Mouse (Mus musculus): Measurements from ENCODE around the gene Efs. TPM values are rescaled to one million over a fixed set of nuclear protein-coding genes. Genes with fewer than 3 reads are reported as not detected.

The Efs gene
- polyA plus RNA-seq, 1 experiment = 8.2 TPM

DNA sequence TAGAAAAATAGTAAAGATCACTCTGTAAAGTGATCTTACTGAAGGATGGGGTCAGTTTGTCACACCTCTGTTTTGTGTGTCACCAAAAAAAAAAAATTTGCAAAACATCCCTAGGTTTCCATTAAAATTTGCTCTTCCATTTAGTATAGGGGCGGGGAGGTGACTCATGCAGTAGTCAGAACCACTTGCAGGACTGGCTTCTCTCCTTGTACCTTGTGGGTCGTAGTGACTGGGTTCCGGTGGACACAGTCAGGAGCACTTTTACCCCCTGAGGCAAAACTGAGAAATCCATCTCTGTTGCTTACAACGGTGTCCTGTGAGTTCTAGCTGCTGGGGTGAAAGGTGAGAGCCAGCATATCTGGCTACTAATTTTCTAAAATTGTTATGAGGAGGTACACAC, 22.3 kb downstream of the Efs start:
- H3K4me3 ChIP-seq (ENCODE audit: insufficient read depth, low read length) = no peak overlapping the region
- no peak for TF ChIP-seq CTCF (IDR thresholded peaks at IDR 0.05; ENCODE audit: extremely low read depth, insufficient read depth, low read length)
- no peak for TF ChIP-seq POLR2A (IDR thresholded peaks at IDR 0.05; ENCODE audit: extremely low read depth, insufficient read depth, low read length)
- no peaks in the 10 kb centered on the region for H3K4me1 ChIP-seq (ENCODE audit: control insufficient read depth, insufficient read depth, low read length)
- no peak overlapping the region for H3K27ac ChIP-seq (ENCODE audit: insufficient read depth, low read length)

DNA sequence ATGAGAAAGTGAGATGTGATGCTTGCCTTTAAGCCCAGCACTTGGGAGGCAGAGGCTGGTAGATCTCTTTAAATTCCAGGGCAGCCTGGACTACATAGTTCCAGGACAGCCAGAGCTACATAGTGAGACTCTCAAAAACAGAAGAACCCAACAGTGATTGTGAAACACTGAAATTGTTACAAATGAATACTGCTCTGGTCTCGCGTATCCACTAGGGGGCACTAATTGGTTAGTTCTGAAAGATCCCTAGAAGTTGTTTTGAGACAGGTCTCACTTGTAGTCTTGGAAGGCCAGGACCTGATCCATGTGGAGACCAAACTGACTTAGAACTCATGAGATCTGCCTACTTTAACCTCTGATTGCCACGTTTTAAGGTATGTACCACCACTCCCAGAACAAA, 25.5 kb downstream of the Efs start:
- Histone ChIP-seq H3K27ac (ENCODE audit: insufficient read depth, low read length) (no peak overlapping the region), H3K4me3 (ENCODE audit: insufficient read depth, low read length) (no peak overlapping the region), H3K4me1 (ENCODE audit: control insufficient read depth, insufficient read depth, low read length) (no peaks in the 10 kb centered on the region)
- TF ChIP-seq CTCF (IDR thresholded peaks at IDR 0.05; ENCODE audit: extremely low read depth, insufficient read depth, low read length) (peak; percentile 61), POLR2A (IDR thresholded peaks at IDR 0.05; ENCODE audit: extremely low read depth, insufficient read depth, low read length) (no peak)

DNA sequence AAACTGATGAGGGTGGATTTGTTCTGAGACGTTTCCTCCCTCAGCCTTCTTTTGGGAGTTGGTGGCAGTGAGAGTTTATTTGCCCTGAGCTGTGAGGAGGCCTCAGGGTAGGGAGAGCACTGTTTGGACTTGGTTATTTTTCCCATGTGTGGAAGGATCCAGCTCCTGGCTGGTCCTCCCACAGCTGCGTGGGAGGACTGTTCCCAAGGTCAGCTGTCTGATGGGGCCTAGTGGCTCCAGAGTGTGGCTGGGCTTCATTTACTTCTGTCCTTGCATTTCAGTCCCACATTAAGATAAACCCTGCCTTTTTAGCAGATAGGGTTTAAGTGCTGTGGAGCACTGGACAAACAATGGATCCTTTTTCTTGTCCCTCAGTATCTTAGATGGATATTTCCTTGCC, 28.5 kb downstream of the Efs start:
- no peak overlapping the region for H3K27ac ChIP-seq (ENCODE audit: insufficient read depth, low read length)
- H3K4me1 ChIP-seq (ENCODE audit: control insufficient read depth, insufficient read depth, low read length) = no peaks in the 10 kb centered on the region
- no peak for TF ChIP-seq CTCF (IDR thresholded peaks at IDR 0.05; ENCODE audit: extremely low read depth, insufficient read depth, low read length)
- TF ChIP-seq POLR2A (IDR thresholded peaks at IDR 0.05; ENCODE audit: extremely low read depth, insufficient read depth, low read length) = no peak

DNA sequence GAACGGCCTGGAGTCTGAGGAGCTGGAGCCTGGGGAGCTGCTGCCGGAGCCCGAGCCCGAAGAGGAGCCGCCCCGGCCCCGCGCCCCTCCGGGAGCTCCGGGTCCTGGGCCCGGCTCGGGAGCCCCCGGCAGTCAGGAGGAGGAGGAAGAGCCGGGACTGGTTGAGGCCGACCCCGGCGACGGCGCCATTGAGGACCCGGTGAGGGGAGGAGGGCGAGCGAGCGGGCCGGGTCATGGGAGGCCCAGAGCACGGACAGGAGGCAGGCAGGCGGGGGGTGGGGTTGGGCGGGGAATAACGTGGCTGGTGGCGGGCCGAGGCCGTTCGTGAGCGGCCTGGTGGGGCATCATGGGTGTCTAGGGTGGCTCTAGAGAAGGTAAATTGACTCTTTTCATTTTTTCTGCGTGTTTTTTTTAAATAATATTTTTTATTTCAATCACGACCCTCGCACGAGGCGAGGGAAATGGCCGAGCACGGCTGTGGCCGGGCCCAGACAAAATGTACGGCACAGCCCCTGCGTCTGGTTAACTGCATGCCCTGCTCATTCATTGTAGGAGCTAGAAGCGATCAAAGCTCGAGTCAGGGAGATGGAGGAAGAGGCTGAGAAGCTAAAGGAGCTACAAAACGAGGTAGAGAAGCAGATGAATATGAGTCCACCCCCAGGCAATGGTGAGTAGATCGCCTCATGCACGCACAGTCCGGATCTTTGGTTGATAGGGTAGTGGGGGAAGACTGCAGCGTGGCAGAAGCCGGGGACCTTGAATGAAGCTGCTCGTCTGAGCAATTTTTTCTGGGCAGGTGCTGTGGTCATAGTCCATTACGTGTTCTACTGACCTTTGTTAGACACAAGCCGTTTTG, 31.4 kb downstream of the Efs start:
- TF ChIP-seq POLR2A (IDR thresholded peaks at IDR 0.05; ENCODE audit: extremely low read depth, insufficient read depth, low read length) = no peak
- no peak for TF ChIP-seq CTCF (IDR thresholded peaks at IDR 0.05; ENCODE audit: extremely low read depth, insufficient read depth, low read length)
- Histone ChIP-seq H3K4me3 (ENCODE audit: insufficient read depth, low read length) (peak overlapping the region; percentile 89), H3K27ac (ENCODE audit: insufficient read depth, low read length) (no peak overlapping the region), H3K4me1 (ENCODE audit: control insufficient read depth, insufficient read depth, low read length) (no peaks in the 10 kb centered on the region)

More for the DNA sequence above, 28.5 kb downstream of the Efs start:
- H3K4me3 ChIP-seq (ENCODE audit: insufficient read depth, low read length) = no peak overlapping the region

DNA sequence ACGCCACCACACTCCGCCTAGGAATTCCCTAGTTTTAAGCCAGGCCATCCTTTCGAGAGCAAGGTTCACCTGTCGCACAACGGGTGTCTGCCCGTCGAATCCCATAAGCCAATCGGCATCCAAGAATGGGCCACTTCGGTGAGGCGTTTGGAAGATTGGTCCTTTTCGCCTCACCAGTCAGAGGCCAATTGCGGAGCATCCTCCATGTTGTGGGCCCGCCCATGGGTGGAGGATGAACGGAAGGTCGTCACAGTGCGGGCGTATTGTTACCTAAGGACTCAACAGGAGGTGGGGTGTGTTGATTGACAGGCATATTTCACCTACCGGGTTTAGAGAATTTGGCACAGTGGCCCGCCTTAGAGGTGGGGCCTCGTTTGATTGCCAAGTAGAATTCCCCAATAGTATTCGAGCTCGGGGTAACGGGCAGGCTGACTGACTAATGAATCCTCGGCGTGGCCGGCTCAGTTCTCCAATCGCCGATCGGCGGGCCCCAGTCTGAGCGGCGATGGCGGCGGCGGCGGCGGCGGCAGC, 32.2 kb downstream of the Efs start:
- peak overlapping the region; percentile 20 for H3K4me3 ChIP-seq (ENCODE audit: insufficient read depth, low read length)
- TF ChIP-seq POLR2A (IDR thresholded peaks at IDR 0.05; ENCODE audit: extremely low read depth, insufficient read depth, low read length) = peak; percentile 94
- no peak for TF ChIP-seq CTCF (IDR thresholded peaks at IDR 0.05; ENCODE audit: extremely low read depth, insufficient read depth, low read length)
- H3K4me1 ChIP-seq (ENCODE audit: control insufficient read depth, insufficient read depth, low read length) = no peaks in the 10 kb centered on the region
- H3K27ac ChIP-seq (ENCODE audit: insufficient read depth, low read length) = no peak overlapping the region

DNA sequence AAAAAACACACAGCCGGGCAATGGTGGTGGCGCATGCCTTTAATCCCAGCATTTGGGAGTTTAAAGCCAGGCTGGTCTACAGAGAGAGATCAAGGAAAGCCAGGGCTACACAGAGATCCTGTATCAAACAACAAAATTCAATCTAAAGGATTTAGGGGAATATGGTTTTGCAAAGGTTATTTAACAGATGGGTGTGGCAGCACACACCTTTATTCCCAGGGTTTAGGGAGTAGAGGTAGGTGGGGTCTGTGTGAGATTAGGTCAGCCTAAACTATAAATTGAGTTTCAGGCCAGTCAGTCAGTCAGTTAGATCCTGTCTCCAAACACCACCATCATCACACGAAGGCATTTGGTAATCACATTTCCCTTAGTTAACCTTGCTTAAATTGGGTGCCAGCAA, 33.7 kb downstream of the Efs start, which contains the start of gene Pabpn1:
TSS of gene Pabpn1 (plus strand) at position 301 of the 400 bp plus-strand sequence.
- Histone ChIP-seq H3K4me1 (ENCODE audit: control insufficient read depth, insufficient read depth, low read length) (no peaks in the 10 kb centered on the region), H3K4me3 (ENCODE audit: insufficient read depth, low read length) (peak within 1 kb of the TSS; percentile 20; the same call in 1 of the 2 replicates), H3K27ac (ENCODE audit: insufficient read depth, low read length) (no peak within 1 kb of the TSS)
- TF ChIP-seq CTCF (IDR thresholded peaks at IDR 0.05; ENCODE audit: extremely low read depth, insufficient read depth, low read length) (no peak), POLR2A (IDR thresholded peaks at IDR 0.05; ENCODE audit: extremely low read depth, insufficient read depth, low read length) (no peak)

DNA sequence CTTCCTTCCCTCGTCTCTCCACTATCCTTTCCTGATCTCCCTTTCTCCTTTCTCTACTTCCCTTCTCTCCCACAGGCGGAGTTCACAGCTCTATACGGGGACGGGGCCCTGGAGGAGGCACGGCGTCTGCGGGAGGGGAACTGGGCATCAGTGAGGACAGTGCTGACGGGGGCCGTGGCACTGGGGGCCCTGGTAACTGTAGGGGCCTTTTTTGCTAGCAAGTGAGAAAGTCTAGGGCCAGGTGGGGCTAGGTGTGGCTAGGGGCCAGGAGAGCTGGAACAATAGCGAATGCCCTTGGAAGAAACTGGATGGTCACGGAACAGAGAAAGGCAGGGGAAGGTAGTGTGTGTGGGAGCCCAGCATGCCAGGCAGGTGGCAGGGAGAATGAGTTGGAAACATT, 40.6 kb downstream of the Efs start:
- Histone ChIP-seq H3K4me3 (ENCODE audit: insufficient read depth, low read length) (no peak overlapping the region), H3K27ac (ENCODE audit: insufficient read depth, low read length) (no peak overlapping the region), H3K4me1 (ENCODE audit: control insufficient read depth, insufficient read depth, low read length) (peaks cover 8% of the 10 kb centered on the region)
- no peak for TF ChIP-seq POLR2A (IDR thresholded peaks at IDR 0.05; ENCODE audit: extremely low read depth, insufficient read depth, low read length)
- TF ChIP-seq CTCF (IDR thresholded peaks at IDR 0.05; ENCODE audit: extremely low read depth, insufficient read depth, low read length) = no peak

DNA sequence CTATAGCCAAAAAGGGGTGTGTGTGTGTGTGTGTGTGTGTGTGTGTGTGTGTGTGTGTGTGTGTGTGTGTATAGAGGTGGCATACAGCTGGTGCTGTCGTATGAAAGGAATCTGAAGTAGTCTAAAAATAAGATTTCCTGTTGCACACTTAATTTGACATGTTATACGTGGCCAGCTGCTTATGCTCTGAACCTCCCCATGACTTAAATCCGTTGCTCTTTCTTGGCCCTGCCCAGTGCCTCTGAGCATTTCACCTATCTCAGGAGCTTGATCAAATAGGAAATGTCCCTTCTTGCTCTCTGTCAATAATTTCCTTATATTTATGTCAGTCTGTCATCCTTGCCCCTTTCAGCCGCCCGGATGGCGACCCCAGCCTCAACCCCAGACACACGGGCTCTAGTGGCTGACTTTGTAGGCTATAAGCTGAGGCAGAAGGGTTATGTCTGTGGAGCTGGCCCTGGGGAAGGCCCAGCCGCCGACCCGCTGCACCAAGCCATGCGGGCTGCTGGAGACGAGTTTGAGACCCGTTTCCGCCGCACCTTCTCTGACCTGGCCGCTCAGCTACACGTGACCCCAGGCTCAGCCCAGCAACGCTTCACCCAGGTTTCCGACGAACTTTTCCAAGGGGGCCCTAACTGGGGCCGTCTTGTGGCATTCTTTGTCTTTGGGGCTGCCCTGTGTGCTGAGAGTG, 41.8 kb downstream of the Efs start:
- TF ChIP-seq CTCF (IDR thresholded peaks at IDR 0.05; ENCODE audit: extremely low read depth, insufficient read depth, low read length) (no peak), POLR2A (IDR thresholded peaks at IDR 0.05; ENCODE audit: extremely low read depth, insufficient read depth, low read length) (no peak)
- peak overlapping the region; percentile 43; the same call in 1 of the 2 replicates for H3K27ac ChIP-seq (ENCODE audit: insufficient read depth, low read length)
- peaks cover 8% of the 10 kb centered on the region for H3K4me1 ChIP-seq (ENCODE audit: control insufficient read depth, insufficient read depth, low read length)
- peak overlapping the region; percentile 94 for H3K4me3 ChIP-seq (ENCODE audit: insufficient read depth, low read length)

DNA sequence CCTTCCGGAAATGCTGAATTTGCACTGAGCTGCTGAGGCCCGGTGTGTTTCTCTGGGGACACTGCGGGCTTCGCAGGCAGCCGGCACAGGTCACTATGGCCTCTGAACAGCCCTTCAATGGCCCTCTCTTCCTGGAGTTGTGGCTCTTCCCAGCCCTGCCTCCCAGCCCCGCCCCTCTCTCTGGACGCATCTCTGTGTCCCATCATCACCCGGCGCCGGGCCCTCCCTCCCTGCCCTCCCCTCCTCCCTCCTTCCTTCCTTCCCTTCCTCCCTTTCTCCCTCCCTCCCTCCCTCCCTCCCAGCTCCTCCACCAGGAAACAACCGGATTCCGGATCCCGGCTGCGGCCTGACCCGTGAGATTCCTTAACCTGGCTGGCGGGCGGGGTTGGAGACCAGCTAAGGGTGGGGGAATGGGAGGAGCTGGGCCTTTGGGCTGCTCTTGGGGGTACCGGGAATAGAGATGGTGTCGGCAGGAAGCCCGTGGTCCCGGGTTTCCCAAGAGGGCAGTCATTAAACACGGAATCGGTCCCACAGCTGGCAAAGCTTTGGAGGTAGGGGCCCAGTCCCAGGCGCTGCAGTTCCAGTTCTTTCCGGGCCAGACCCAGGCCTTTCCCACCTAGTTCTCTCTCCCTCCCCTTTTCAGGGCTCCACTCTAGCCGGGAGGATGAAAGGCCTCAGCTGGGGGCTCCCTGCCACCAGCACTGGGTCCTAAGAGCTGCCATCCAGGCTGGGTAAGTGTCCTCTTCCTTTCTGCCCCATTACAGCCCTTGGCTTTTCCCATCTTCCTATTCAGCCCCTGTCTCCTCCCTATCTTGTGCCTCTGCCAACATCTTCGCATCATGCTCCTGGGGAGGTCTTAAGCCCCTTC, 42.5 kb downstream of the Efs start, which contains the start of the genes Bcl2l2 and Gm20521:
TSS of gene Bcl2l2 (plus strand) at position 224 of the 868 bp plus-strand sequence.
TSS of gene Gm20521 (plus strand) at position 288 of the 868 bp plus-strand sequence.
- H3K27ac ChIP-seq (ENCODE audit: insufficient read depth, low read length) = peak within 1 kb of the TSS; percentile 60
- peaks cover 8% of the 10 kb centered on the region for H3K4me1 ChIP-seq (ENCODE audit: control insufficient read depth, insufficient read depth, low read length)
- H3K4me3 ChIP-seq (ENCODE audit: insufficient read depth, low read length) = peak within 1 kb of the TSS; percentile 94
- TF ChIP-seq CTCF (IDR thresholded peaks at IDR 0.05; ENCODE audit: extremely low read depth, insufficient read depth, low read length) = no peak
- TF ChIP-seq POLR2A (IDR thresholded peaks at IDR 0.05; ENCODE audit: extremely low read depth, insufficient read depth, low read length) = peak; percentile 80; the same call in 1 of the 2 replicates
